Mouse (Mus musculus) brain, embryonic 18.5 days (tissue): Measurements from ENCODE around the gene Drap1.

Experiments used
- DNase-seq: peaks from one replicate; pipeline ENCODE4 v3.0.0-alpha.2; 2012; ENCODE audit warnings: low read depth, low spot score

Gene Drap1

DNA sequence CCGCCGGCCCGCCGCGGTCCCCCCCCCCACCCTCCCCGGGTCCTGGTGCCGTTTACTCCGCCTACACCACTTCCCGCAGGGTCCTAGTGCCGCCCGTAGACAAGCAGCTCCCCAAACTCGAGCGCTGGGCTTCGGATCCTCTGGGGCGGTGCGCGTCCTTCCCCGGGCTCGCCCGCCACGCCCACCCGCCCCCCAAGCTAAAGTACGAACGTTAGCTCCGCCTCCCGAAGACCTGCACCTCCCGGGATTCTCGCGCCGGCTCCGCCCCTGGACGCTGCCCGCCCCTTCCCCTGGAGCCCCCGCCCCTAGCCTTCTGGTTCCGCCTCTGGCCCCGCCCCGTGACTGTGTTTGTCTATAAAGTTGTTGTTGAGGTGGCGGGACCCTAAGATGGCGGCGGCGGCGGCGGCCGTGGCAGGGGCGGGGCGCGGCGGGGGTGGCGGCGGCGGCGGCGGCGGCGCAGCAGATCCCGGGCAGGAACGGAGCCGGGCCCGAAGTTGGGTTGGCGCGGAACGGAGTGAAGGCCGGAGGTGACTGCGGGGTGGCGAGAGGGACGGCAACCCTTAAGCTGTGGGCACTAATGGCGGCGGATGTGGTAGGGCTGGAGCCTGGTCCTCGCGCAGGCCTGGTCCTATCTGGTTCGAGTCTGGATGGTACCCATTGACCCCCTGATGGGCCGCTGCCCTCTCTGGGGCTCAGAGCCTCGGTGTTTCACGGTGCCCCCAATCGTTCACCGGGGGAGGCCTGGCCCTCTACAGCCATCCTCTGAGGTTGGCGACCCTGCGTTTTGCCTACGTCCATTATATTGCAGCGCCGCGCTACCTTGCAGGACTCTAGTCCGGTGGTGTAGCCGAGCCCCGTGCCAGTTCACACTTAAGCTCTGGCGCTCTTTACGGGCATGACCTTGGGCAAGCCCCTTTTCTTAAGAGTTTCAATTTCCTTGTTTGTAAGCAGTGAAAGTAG lies at the start of gene Drap1, which contains the start of gene AI837181:
TSS of gene Drap1 (minus strand) at position 198 of the 960 bp plus-strand sequence.
TSS of gene AI837181 (plus strand) at position 363 of the 960 bp plus-strand sequence.
- DNase-seq: peak; percentile 94

GRCm38 (mm10) chr19:5473720-5474119 lies 48.9 kb upstream of the Drap1 start, which contains the start of gene Efemp2:
Gene Efemp2 (plus strand): TSS chr19:5473954.
- DNase-seq: no peak

GRCm38 (mm10) chr19:5472857-5473256 lies 48.1 kb upstream of the Drap1 start:
- no peak for DNase-seq

DNA sequence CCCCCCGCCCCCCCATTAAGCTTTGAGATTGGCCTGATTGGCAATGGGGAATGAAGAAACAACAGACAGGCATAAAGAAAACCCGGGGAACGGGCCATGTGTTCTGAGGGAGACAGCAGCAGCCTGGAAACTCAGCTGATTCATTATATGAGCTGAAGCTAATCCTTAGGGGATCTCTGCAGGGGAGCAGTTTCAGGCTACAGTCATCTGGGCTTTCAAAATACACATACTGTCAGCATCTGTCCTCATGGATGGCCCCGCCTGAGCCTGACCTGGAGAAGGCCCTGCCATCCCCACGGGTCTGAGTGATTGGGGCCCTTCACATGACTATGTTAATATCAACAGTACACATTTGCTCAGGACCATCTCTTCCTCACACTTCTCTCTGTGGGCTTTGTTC lies 47.1 kb upstream of the Drap1 start:
- no peak for DNase-seq

- DNase-seq: no peak
These were observed 43.6 kb upstream of the Drap1 start, which contains the start of gene Ctsw for GRCm38 (mm10) chr19:5468374-5468773. Gene Ctsw (minus strand): TSS chr19:5468507.

- DNase-seq: no peak
These were observed 42.2 kb upstream of the Drap1 start for GRCm38 (mm10) chr19:5466916-5467500.

DNA sequence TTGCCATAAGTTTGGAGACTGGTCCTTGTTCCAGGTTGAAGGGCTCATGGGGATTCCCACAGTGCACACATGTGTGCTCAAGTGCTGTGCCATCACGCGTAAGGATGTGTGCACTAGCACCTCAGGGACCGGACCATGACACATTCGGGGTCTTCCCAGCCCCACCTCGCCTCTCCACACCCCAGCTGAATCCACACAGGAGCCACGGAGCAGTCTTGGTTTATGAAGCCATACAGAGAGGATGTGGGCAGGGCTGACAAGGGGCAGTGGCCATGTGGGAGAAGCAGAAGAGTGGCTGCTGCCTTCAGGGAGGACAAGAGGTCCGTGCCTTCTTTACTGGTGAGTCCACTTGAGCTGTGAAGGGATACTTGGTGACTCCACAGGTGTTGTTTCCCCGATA lies 40.3 kb upstream of the Drap1 start:
- DNase-seq: no peak

- no peak for DNase-seq
These were observed 39.2 kb upstream of the Drap1 start for GRCm38 (mm10) chr19:5463791-5464562.

DNA sequence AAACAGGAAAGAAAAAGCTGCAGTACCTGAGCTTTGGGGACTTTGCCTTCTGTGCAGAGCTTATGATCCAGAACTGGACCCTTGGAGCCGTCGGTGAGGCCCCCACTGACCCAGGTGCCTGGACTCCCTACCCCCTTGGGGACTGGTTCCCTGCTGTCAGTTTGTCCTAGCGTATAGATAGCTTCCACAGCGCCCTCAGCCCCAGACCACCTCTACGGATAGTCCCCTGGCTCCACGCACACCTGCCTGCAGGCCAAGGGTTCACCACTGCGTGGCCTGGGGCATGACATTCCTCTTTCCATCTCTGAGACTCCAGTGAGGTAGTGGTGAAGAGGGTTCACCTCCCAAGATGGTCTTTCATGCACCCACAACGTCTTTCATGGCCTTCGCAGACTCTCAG lies 38.4 kb upstream of the Drap1 start:
- DNase-seq: no peak

DNA sequence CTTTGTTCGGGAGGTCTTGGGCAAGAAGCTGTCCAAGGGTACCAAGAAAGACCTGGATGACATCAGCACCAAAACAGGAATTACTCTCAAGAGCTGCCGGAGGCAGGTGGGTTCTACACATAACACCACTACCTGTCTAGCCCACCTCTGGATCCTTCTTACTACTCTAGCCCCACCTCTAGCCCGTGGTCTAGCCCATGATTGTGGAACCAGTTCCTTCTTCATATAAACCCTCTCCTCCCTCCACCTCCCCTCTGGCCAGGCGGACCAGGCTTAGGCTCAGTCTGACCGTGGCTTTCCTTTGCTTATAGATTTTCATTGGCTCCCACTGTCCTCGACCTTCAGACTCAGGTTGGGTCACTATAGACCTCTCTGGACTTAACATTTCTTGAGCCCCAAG lies 36.6 kb upstream of the Drap1 start:
- DNase-seq: no peak

- DNase-seq: peak; percentile 70
These were observed 35.7 kb upstream of the Drap1 start, which contains the start of gene Fibp for GRCm38 (mm10) chr19:5460465-5460911. Gene Fibp (plus strand): TSS chr19:5460615.

GRCm38 (mm10) chr19:5459896-5460295 lies 35.1 kb upstream of the Drap1 start:
- no peak for DNase-seq

DNA sequence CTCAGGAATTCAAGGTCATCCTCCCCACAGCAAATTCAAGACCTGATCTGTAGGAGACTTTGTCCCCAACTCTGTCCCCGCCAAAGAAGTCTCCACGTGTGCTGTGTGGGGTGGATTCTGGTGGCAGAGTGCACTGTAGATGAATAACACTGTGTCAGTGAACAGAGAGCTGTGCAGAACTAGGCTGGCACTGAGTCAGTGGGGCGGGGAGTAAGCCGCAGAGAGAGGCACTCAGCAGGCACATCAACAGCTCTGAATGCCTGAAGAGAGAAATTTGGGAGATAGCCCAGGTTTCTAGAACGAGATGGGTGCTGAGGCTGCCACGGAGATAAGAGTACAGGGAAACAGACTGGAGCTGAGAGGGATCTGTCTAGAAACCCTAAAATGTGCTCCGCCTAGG lies 34.2 kb upstream of the Drap1 start:
- no peak for DNase-seq

- DNase-seq: no peak
These were observed 33.1 kb upstream of the Drap1 start, which contains the start of gene Ccdc85b for GRCm38 (mm10) chr19:5457746-5458442. Gene Ccdc85b (minus strand): TSS chr19:5457894.

DNA sequence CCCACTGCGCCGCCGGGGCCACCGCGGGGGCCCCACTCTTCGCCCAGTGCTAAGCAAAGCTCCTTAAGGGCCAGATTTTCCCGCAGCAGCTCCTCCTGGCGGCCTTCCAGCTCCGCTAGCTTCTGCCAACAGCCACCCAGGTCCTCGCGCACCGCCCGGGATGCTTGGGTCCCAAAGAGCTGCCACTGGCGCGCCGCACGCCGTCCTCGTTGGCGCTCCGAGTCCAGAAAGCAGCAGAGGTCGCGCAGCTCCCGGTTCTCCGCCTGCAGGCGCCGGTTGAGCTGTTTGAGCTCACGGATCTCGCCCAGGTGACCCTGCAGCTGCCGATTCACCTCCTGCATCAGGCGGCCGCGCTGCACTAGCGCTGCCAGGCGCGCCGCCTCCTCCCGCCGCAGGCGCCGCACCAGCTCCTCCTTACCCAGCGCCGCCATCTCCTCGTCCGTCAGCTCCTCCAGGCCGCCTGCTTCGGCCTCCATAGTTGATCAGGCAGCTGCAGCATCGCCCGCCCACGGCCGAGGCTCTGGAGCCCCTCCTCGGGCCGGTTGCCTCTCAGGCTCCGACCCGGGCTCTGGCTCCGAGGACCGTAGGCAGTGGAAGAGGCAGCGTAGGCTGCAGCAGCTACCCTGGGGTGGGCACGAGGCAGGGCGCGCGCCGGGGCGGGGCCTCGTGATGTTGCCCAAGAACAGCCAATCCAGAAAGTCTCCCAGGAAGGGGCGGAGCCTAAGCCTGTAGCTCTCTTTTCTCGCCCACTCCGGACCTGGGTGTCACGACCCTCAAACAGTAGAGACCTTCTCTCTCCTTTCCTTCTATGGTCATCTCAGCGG lies 32.4 kb upstream of the Drap1 start:
- DNase-seq: peak; percentile 89

DNA sequence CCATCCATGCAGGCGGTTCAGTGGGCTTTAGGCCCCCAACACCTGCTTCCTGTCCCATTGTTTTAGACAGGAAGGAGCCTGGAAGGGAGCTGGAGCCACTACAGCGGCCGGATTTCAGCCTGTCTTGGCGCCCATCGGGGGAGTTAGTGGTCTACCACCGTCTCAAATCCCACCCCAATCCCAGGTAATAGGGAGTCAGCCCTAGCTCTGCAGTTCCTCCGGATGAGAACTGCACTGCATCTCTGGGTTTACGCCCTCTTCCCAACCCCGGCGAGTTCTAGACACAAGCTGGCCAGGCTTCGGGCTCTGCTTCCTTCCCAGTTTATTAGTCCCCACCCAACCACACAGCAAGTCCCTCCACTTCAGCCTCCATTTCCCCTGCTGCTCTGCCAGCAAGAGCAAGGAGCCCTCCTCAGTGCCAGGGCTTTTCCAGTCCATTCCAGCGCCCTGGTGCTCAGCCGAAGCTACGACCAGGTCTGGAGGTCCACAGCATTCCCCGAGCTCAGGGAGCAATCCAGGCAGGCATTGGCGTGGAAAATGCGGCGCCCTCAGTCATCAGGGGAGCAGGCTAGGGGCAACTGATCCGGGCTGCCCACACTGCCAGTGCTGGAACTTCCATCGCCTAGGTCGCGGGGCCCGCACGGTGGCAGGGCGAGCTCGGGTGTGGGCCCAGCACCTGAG lies 31.6 kb upstream of the Drap1 start:
- no peak for DNase-seq

- DNase-seq: no peak
These were observed 30.8 kb upstream of the Drap1 start for GRCm38 (mm10) chr19:5455568-5455967.

DNA sequence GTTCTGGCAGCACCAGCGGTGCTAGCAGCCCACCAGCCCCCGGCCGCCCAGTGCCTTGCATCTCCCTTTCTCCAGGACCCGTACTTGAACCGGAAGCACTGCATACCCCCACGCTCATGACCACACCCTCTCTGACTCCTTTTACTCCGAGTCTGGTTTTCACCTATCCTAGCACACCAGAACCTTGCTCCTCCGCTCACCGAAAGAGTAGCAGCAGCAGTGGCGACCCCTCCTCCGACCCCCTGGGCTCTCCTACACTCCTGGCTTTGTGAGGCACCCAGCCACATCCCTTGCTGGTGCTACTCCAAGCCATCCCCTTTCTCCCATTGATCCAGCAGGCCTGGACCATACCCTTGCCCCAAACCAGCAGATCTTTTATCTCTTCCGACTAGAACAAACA lies 30.3 kb upstream of the Drap1 start:
- DNase-seq: no peak

GRCm38 (mm10) chr19:5451766-5452165 lies 27.0 kb upstream of the Drap1 start:
- DNase-seq: no peak

GRCm38 (mm10) chr19:5449673-5450072 lies 24.9 kb upstream of the Drap1 start:
- DNase-seq: no peak
